In genomic region chr3:101649271-101649670, GRCm38 (mm10) we compare ENCODE assay signal across 6 mouse cellular contexts.
"Had no signal": no experiment of that assay in that cellular context is flagged by ENCODE, and none has a peak within 500 bp of the region (broad histone marks: within the 10 kb centered on the region; RNA-seq: fewer than 3 reads in every experiment).

No protein-coding gene starts in this region.

- DNase-seq: lung, embryonic 14.5 days; lung, postnatal 10 days; lung, postnatal 4 days; retina, postnatal 1 day; right cerebral cortex, postnatal 4 days; thymus, postnatal 36 days had no signal
